Mouse (Mus musculus) kidney, embryonic 14.5 days (tissue): Measurements from ENCODE around the gene Stk11ip. TPM values are rescaled to one million over a fixed set of nuclear protein-coding genes. Genes with fewer than 3 reads are reported as not detected.

Experiments used
- ATAC-seq: fragments of 200-750 bp; cut with Nextera tagmentation; 2 replicates; pipeline ENCODE4 v1.8.0; 2017; ENCODE audit warnings: moderate number of reproducible peaks, mild to moderate bottlenecking, moderate TSS enrichment, moderate library complexity; ENCODE audit not compliant: low FRiP score, low TSS enrichment
- H3K27ac ChIP-seq: fragments of 300-500 bp; sonication (generic); 2 replicates; pipeline ENCODE4 v1.5.1; 2014; ENCODE audit warnings: low read depth, mild to moderate bottlenecking, low read length, moderate library complexity, mixed read lengths
- H3K27me3 ChIP-seq: fragments of 300-500 bp; sonication (generic); 2 replicates; pipeline ENCODE4 v1.6.1; 2014; ENCODE audit warnings: mild to moderate bottlenecking, low read length; ENCODE audit not compliant: control insufficient read depth, insufficient read depth
- H3K36me3 ChIP-seq: fragments of 300-500 bp; sonication (generic); 2 replicates; pipeline ENCODE4 v1.6.1; 2014; ENCODE audit warnings: low read length, mixed read lengths; ENCODE audit not compliant: control insufficient read depth, insufficient read depth
- H3K4me1 ChIP-seq: fragments of 300-500 bp; sonication (generic); 2 replicates; pipeline ENCODE4 v1.6.1; 2014; ENCODE audit warnings: low read length, mixed read lengths; ENCODE audit not compliant: control insufficient read depth, insufficient read depth
- H3K4me2 ChIP-seq: fragments of 300-500 bp; sonication (generic); replicated peaks from 2 replicates; pipeline ENCODE4 v1.6.1; 2014; ENCODE audit warnings: low read depth, mild to moderate bottlenecking, low read length
- H3K4me3 ChIP-seq: fragments of 300-500 bp; sonication (generic); 2 replicates; pipeline ENCODE4 v1.5.1; 2014; ENCODE audit warnings: mild to moderate bottlenecking, low read length
- H3K9ac ChIP-seq: fragments of 300-500 bp; sonication (generic); 2 replicates; pipeline ENCODE4 v1.6.1; 2014; ENCODE audit warnings: low read depth, mild to moderate bottlenecking, low read length, moderate library complexity
- H3K9me3 ChIP-seq: fragments of 300-500 bp; sonication (generic); 2 replicates; pipeline ENCODE4 v1.6.1; 2016; ENCODE audit warnings: low read length; ENCODE audit not compliant: control insufficient read depth
- WGBS: fragments of 180-500 bp; shearing (Covaris S2); extraction: QIAGEN DNeasy Blood & Tissue Kit; methylation state at CpG from one replicate; pipeline ENCODE4 v1.1.7; 2014; 5-methylcytosine and 5-hydroxymethylcytosine counted together
- polyA plus RNA-seq: library from polyadenylated mRNA; unstranded; fragments of >200 nt; fragmentation: Nextera tagmentation; extraction: Ambion mirVana; gene quantifications from 2 replicates; pipeline ENCODE4 v1.2.1, GENCODE M21; 2014

Stk11ip gene
- polyA plus RNA-seq, 1 experiment from 2014 or later: 22.0 TPM

DNA sequence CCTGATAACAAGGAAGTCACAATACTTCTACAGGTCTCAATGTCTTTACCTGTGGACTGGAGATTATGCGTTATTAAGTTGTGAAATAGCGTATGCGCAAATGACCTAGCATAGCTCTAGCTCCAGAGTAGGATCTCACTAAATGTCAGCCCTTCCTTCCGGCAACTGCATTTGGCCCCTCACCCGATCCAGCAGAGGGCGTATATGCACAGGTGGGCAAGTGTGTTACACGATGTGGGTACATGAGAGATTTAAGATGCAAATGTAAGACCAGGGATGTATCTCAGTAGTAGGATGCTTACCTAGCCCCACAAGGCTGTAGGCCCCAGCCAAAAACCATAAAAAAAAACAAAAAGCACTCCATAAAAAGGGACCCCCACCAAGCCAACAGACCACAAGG is 21.9 kb upstream of the Stk11ip start:
- ATAC-seq: no peak
- Histone ChIP-seq H3K4me1 (peaks cover 12% of the 10 kb centered on the region), H3K27me3 (no peaks in the 10 kb centered on the region), H3K27ac (no peak overlapping the region), H3K9ac (no peak overlapping the region), H3K9me3 (no peaks in the 10 kb centered on the region), H3K4me3 (no peak overlapping the region), H3K4me2 (no peak overlapping the region), H3K36me3 (peaks cover 80% of the 10 kb centered on the region)
- WGBS: 86% methylated on average over 7 of the region's 7 CpGs

DNA sequence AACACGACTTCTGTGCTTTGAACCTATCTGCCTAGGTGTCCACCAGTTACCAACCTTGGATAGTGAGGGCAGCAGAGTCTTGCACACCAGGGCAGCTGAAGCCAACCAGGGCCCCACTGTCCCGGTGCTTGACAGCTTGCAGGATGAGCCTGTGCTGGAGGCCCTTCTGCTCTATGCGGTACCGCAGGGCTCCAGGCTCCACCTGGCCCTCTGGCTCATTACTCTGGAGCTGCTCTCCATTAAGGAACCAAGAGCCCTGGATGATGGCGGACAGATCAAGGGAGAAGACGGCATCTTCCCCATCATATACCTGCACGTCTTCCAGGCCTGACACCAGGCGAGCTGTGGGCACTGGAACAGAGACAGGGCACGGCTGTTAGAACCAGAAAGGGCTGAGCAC is 19.4 kb upstream of the Stk11ip start:
- Histone ChIP-seq H3K27me3 (no peaks in the 10 kb centered on the region), H3K4me3 (no peak overlapping the region), H3K9me3 (no peaks in the 10 kb centered on the region), H3K27ac (no peak overlapping the region), H3K36me3 (peaks cover 67% of the 10 kb centered on the region), H3K4me1 (peaks cover 23% of the 10 kb centered on the region), H3K9ac (no peak overlapping the region), H3K4me2 (no peak overlapping the region)
- WGBS: 94% methylated on average over 9 of the region's 9 CpGs
- ATAC-seq: no peak

DNA sequence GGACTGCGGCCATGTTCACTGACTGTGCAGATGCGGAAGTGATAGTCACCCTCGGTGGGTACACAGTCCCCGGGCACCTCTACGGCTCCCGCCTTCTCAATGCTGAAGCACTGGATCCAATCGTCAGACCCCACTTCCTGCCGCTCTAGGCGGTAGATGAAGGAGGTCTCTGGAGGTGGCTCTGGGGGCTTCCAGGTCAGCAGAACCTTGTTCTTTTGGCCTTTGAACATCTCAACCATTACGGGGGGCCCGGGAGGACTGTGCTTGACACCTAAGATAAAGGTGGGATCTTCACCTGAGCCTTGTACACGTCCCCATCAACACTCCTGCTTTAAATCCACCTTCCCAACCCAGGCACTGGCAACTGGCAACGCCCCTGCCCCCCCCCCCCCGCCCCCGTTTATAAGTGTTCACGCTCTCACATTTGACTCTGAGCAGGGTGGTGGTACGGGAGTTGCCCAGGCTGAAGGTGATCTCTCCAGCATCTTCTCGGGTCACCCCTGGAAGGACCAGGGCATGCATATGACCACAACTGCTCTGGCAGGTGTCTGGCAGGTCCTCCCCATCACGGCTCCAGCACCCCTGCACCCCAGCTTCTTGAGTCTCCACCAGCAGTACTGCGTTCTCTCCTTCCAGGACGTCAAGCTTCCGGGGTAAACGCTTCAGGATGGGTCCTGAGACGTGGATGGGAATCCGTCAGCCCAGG is 18.2 kb upstream of the Stk11ip start:
- H3K27ac ChIP-seq: no peak overlapping the region
- no peak overlapping the region; the same call in 1 of the 2 replicates for H3K4me2 ChIP-seq
- H3K36me3 ChIP-seq: peaks cover 55% of the 10 kb centered on the region
- H3K9me3 ChIP-seq: no peaks in the 10 kb centered on the region
- no peak overlapping the region for H3K9ac ChIP-seq
- ATAC-seq: no peak
- 88% methylated on average over 23 of the region's 25 CpGs for WGBS
- H3K4me1 ChIP-seq: peaks cover 30% of the 10 kb centered on the region
- H3K4me3 ChIP-seq: no peak overlapping the region
- no peaks in the 10 kb centered on the region for H3K27me3 ChIP-seq

DNA sequence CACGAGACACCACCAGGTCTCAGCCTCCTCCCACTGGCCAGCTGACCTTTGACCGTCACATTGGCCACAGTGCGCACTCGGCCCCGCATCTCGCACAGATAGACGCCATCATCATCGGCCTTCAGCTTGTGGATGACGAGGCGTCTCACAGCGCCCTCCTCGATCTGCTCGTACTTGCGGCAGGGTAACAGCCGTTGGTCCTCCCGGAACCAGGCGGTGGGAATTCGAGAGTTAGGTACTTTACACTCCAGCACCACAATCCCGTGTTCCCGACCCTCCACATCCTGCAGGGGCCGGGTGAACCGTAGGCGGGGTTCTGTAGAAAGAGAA is 17.7 kb upstream of the Stk11ip start:
- WGBS: 69% methylated on average over 23 of the region's 23 CpGs
- no peak for ATAC-seq

DNA sequence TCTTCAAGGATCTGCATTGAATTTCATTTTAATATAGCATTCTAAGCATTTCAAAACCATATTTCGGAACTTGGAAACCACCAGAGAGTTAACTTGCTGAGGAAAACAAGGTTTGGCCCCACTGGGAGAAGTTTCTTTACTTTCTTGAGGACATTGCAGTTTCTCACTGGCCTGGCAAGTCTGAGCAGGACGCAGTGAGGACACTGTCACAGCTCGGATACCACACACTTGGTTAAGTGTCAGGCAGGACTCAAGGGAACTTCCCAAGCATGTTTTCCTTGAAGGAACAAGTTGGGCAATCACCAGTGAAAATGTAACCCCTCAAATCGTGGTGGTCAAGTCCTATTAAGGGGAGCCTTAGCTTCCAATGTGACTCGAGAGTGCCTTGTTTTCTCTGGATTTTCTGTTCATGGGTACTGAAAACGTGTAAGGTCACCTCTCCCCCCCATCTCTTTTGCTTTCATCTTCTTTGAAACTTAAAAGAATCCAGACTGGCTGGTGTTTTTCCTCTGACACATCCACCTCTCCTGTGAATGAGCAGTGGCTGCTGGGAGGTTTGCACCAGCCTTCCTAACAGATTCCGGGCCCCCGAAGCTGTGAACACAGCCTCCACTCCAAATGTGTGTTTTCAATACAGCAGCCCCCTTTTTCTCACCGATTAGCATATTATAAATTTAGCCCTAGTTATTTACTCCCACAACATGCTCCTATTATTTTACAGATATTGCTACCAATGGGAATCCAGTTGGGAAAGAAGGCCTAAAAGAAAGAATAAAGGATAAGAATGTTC is 16.9 kb upstream of the Stk11ip start:
- Histone ChIP-seq H3K27me3 (no peaks in the 10 kb centered on the region), H3K4me3 (peak overlapping the region; percentile 91), H3K36me3 (peaks cover 42% of the 10 kb centered on the region), H3K4me1 (peaks cover 32% of the 10 kb centered on the region), H3K9ac (peak overlapping the region; percentile 99), H3K9me3 (no peaks in the 10 kb centered on the region), H3K27ac (no peak overlapping the region), H3K4me2 (peak overlapping the region; percentile 75)
- ATAC-seq: no peak
- WGBS: 55% methylated on average over 9 of the region's 9 CpGs

More for the DNA sequence above, 17.7 kb upstream of the Stk11ip start:
- Histone ChIP-seq H3K4me3 (no peak overlapping the region; the same call in 1 of the 2 replicates), H3K27ac (no peak overlapping the region), H3K4me1 (peaks cover 30% of the 10 kb centered on the region), H3K9me3 (no peaks in the 10 kb centered on the region), H3K36me3 (peaks cover 50% of the 10 kb centered on the region), H3K9ac (no peak overlapping the region), H3K4me2 (peak overlapping the region; percentile 75; the same call in 1 of the 2 replicates), H3K27me3 (no peaks in the 10 kb centered on the region)

DNA sequence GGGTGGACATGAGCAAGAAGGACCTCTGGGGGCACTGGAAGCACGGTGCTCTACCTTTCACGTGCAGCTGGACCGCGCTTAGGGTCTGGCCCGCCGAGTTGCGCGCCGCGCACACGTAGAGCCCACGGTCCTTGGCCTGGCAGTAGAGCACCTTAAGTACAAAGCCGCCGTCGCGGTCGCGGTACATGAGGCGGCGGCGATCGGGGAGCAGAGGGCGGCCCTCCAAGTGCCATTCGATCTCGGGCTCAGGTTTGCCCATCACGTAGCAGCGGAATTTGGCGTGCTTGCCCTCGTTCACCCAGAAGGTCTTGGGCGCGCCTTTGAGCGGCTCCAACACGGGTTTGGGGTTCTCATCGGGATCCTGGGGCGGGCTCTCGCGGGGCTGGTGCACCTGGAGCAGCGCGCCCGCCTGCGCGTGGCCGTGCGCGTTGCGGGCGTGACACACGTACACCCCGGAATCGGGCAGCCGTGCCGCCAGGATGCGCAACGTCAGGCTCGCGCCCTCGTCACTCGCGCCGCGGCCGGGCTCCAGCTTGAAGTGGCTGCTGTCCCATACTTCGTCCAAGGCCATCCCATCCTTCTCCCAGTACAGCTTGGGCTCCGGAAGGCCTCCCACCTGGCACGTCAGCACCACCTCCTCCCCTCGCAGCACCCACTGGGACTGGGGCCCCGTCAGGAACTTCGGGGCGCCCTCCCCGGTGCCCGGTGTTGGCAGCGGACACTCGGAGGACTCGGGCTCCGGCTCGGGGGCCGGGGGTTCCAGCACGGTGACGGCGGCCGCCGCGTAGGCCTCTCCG is 16.0 kb upstream of the Stk11ip start:
- H3K4me3 ChIP-seq: peak overlapping the region; percentile 91
- no peaks in the 10 kb centered on the region for H3K27me3 ChIP-seq
- peak overlapping the region; percentile 99 for H3K9ac ChIP-seq
- peaks cover 33% of the 10 kb centered on the region for H3K36me3 ChIP-seq
- peak overlapping the region; percentile 100 for H3K27ac ChIP-seq
- peaks cover 38% of the 10 kb centered on the region for H3K4me1 ChIP-seq
- H3K9me3 ChIP-seq: no peaks in the 10 kb centered on the region
- peak overlapping the region; percentile 75 for H3K4me2 ChIP-seq
- ATAC-seq: peak; percentile 38
- WGBS: under 1% methylated on average over 80 of the region's 84 CpGs

DNA sequence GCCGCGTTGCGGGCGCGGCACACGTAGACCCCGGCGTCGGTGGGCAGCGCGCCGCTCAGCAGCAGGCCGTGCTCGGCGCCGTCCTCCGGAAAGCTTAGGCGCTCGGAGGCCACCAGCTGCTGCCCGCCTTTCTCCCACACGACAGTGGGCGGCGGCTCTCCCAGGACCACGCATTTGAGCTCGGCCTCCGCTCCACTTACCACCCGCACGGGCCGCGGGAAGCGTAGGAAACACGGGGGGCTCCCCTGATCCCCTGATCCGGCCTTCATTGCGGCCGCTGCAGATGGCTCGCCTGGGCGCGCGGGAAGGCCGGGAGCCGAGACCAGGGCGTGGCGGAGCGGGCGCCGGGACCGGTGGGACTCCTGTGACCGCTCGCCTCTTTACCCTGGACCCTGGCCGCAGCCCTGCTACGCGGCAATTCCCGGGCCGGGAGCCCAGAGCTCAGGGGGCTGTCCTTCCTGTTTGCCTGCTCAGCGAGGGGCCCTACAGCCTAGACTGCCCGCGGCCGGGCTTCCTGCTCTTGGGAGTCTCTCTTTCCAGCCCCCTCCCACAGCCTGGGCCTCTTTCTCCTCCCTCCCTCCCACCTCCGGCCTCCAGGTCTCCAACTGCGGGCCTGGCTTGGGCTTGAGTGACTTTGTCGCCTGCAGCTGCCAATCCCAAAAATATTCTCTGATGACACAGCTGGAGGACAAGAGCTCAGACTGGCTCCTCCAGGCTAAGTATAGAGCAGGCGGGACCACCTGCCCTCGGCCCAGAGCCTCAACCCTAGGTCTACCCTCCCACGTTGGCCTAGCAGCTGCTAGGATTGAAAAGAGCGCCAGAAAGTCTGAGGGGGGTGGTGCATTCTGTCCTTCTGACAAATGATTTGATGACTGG is 15.1 kb upstream of the Stk11ip start, which contains the start of gene Obsl1:
Gene Obsl1, minus strand, starts transcription at position 497 of the 876 bp plus-strand sequence.
- 1% methylated on average over 63 of the region's 65 CpGs for WGBS
- ATAC-seq: peak; percentile 93
- Histone ChIP-seq H3K4me3 (peak within 1 kb of the TSS; percentile 91), H3K4me2 (peak within 1 kb of the TSS; percentile 75), H3K27me3 (no peaks in the 10 kb centered on the region), H3K9ac (peak within 1 kb of the TSS; percentile 99), H3K9me3 (no peaks in the 10 kb centered on the region), H3K36me3 (peaks cover 24% of the 10 kb centered on the region), H3K27ac (peak within 1 kb of the TSS; percentile 100), H3K4me1 (peaks cover 45% of the 10 kb centered on the region)

DNA sequence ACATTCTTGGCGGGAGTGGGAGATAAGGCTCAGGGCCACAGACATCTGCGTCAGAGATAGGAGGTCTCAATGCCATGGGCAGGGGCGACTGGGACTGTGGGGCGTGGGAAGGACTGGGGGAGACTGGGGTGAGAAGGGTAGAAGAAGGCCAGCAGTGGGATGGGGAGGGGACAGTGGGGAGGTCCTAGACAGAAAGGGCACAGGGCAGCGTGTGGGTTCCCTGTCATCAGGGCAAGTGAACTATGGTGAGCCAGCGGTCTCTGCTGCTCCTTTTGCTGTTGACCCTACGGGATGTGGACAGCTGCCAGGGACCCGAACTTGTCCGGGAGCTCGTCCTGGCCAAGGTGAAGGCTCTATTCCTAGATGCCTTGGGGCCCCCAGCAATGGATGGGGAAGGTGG is 14.3 kb upstream of the Stk11ip start, which contains the start of gene Inha:
Gene Inha, plus strand, starts transcription at position 72 of the 400 bp plus-strand sequence.
- Histone ChIP-seq H3K4me1 (peaks cover 53% of the 10 kb centered on the region), H3K4me2 (peak within 1 kb of the TSS; percentile 75), H3K9me3 (no peaks in the 10 kb centered on the region), H3K27me3 (no peaks in the 10 kb centered on the region), H3K4me3 (peak within 1 kb of the TSS; percentile 91), H3K27ac (peak within 1 kb of the TSS; percentile 100), H3K36me3 (peaks cover 16% of the 10 kb centered on the region), H3K9ac (peak within 1 kb of the TSS; percentile 99)
- ATAC-seq: no peak
- WGBS: 56% methylated on average over 10 of the region's 10 CpGs
